Mouse (Mus musculus) liver, postnatal 0 days (tissue): Measurements from ENCODE around the gene Gm20767. TPM values are rescaled to one million over a fixed set of nuclear protein-coding genes. Genes with fewer than 3 reads are reported as not detected.
"Not testable (repeated sequence)": the region's sequence is repeated elsewhere in the genome, so short reads cannot be mapped to it uniquely, and the experiment has no call there.

Experiments
- ATAC-seq: fragments of 200-750 bp; cut with Nextera tagmentation; 2 replicates; pipeline ENCODE4 v1.8.0; 2017; ENCODE audit warnings: mild to moderate bottlenecking, moderate library complexity
- DNase-seq: peaks from one replicate; pipeline ENCODE4 v3.0.0-alpha.2; 2016
- H3K27ac ChIP-seq: fragments of 300-500 bp; sonication (generic); 2 replicates; pipeline ENCODE4 v1.5.1; 2014; ENCODE audit warnings: antibody characterized with exemption, moderate library complexity, mild to moderate bottlenecking, low read depth
- H3K27me3 ChIP-seq: fragments of 300-500 bp; sonication (generic); 2 replicates; pipeline ENCODE4 v1.6.1; 2014; ENCODE audit warnings: low read length, control low read depth, mixed read lengths; ENCODE audit not compliant: insufficient read depth
- H3K36me3 ChIP-seq: fragments of 300-500 bp; sonication (generic); replicated peaks from 2 replicates; pipeline ENCODE4 v1.6.1; 2014; ENCODE audit warnings: mild to moderate bottlenecking, control low read depth, low read length, moderate library complexity, mixed read lengths; ENCODE audit not compliant: insufficient read depth
- H3K4me1 ChIP-seq: fragments of 300-500 bp; sonication (generic); 2 replicates; pipeline ENCODE4 v1.6.1; 2014; ENCODE audit warnings: antibody characterized with exemption, mild to moderate bottlenecking, control low read depth; ENCODE audit not compliant: insufficient read depth
- H3K4me2 ChIP-seq: fragments of 300-500 bp; sonication (generic); 2 replicates; pipeline ENCODE4 v1.6.1; 2014; ENCODE audit warnings: low read depth, mild to moderate bottlenecking, low read length, moderate library complexity, mixed read lengths
- H3K4me3 ChIP-seq: fragments of 300-500 bp; sonication (generic); 2 replicates; pipeline ENCODE4 v1.5.1; 2014; ENCODE audit warnings: low read depth, low read length
- H3K9ac ChIP-seq: fragments of 300-500 bp; sonication (generic); replicated peaks from 2 replicates; pipeline ENCODE4 v1.6.1; 2014; ENCODE audit warnings: mild to moderate bottlenecking, moderate library complexity
- H3K9me3 ChIP-seq: fragments of 300-500 bp; sonication (generic); 2 replicates; pipeline ENCODE4 v1.6.1; 2016; ENCODE audit warnings: mild to moderate bottlenecking, control low read depth, low read length, mixed read lengths
- CTCF ChIP-seq: sonication (generic); IDR thresholded peaks from 2 replicates; pipeline ENCODE4 v1.5.1; 2016; ENCODE audit warnings: antibody characterized with exemption, low read depth
- WGBS: fragments of 180-500 bp; shearing (Covaris S2); extraction: QIAGEN DNeasy Blood & Tissue Kit; methylation state at CpG from one replicate; pipeline ENCODE4 v1.1.7; 2014; ENCODE audit not compliant: insufficient replicate concordance; 5-methylcytosine and 5-hydroxymethylcytosine counted together
- polyA plus RNA-seq: library from polyadenylated mRNA; unstranded; fragments of >200 nt; fragmentation: Nextera tagmentation; extraction: Ambion mirVana; gene quantifications from 2 replicates; pipeline ENCODE4 v1.2.1, GENCODE M21; 2015

Gene Gm20767
- polyA plus RNA-seq, 1 experiment from 2014 or later = not detected

DNA sequence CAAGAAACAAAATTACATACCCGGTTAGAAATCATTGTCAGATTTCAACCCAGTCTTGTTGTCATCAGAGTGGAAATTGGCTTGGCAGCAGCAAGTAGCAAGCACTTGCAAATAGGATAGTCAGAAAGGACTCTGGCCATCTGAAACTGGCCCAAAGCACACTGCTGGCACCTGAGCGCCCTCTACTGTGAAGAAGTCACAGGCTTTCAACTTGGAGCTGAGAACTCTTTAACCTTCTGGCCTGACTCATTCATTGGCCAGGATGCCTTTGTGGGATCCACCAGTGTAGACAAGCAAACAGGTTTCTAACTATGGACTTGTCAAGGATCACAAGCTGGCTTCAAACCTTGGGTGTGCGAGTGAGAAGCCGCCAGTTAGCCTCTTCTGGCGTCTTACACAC is 28.3 kb downstream of the Gm20767 start:
- H3K4me2 ChIP-seq, H3K27ac ChIP-seq, H3K27me3 ChIP-seq, H3K36me3 ChIP-seq, H3K9me3 ChIP-seq, H3K9ac ChIP-seq, H3K4me1 ChIP-seq, DNase-seq, ATAC-seq, H3K4me3 ChIP-seq: not testable (repeated sequence)
- TF ChIP-seq CTCF = peak; percentile 30
- WGBS = 34% methylated on average over 5 of the region's 5 CpGs

DNA sequence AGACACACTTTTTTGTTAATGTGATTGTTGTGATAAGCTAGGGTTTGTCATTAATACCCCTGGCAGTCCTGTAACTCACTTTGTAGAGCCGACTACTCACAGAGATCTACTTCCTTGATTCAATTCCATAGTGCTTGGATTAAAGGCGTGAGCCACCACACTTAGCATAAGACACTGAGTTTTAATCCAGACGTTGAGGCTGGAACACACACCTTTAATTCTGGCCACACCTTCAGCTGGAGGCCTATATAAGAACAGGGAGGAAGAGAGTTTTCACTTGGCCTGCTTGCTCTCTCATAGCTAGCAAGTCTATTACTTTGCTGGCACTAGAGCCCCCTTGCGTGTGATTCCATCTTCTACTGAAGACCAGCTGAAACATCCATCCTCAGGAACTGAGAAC is 32.1 kb downstream of the Gm20767 start, which contains the start of gene Gm21818:
Gene Gm21818 (plus strand): TSS at position 301 of the 400 bp plus-strand sequence.
- ATAC-seq, H3K4me2 ChIP-seq, DNase-seq, H3K9me3 ChIP-seq, H3K9ac ChIP-seq, H3K4me1 ChIP-seq, H3K36me3 ChIP-seq, H3K27me3 ChIP-seq, H3K27ac ChIP-seq, H3K4me3 ChIP-seq: not testable (repeated sequence)
- WGBS = 67% methylated on average over 4 of the region's 4 CpGs

DNA sequence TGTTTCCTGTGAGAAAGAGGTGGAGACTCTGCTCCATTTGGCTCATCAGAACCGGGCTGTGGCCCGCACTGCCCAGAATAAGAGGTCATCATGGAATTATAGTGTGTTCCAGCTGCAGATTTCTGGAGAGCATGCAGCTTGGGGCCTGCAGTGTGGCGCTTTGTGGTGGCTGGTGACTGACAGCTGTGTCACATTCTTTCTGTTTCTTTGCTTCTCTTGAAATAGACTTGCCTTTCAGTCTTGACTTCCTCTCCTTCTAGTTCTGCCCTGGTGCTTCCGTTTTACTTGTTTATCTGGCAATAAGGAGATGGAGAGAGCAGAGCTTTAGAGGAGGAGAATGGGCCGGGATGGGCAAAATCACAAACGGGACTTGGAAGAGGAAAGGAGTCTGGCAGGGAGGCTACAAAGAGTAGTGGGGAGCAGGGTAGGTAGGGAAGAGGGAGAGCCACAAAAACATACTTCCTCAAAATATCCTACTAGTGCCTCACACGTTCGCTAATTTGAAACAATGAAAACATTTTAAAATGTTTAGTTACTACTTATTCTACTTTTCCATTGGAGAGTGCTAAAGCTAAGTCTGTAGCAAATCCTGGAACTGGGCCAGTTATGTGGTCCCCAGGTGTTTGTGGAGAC is 56.3 kb downstream of the Gm20767 start:
- not testable (repeated sequence) for H3K27ac ChIP-seq, ATAC-seq, H3K4me1 ChIP-seq, H3K36me3 ChIP-seq, H3K9ac ChIP-seq, DNase-seq, H3K27me3 ChIP-seq, H3K4me2 ChIP-seq, H3K4me3 ChIP-seq, H3K9me3 ChIP-seq
- 43% methylated on average over 6 of the region's 8 CpGs for WGBS

Other genes with a start within 250 kb of the Gm20767 start
- gene Tcstv1, start 245.5 kb upstream of the Gm20767 start, polyA plus RNA-seq = not detected in 2 replicates
- not detected in 2 replicates for gene Gm21761, start 211.0 kb upstream of the Gm20767 start, polyA plus RNA-seq
- gene B020031M17Rik, start 189.4 kb upstream of the Gm20767 start, polyA plus RNA-seq = not detected in 2 replicates
- not detected in 2 replicates for gene Gm36079, start 113.2 kb upstream of the Gm20767 start, polyA plus RNA-seq
- gene Gm21188, start 88.1 kb upstream of the Gm20767 start, polyA plus RNA-seq = 1.0 and 1.3 TPM in 2 replicates
- not detected in 2 replicates for gene Gm21818, start 32.2 kb downstream of the Gm20767 start, polyA plus RNA-seq
- gene Gm21762, start 75.7 kb downstream of the Gm20767 start, polyA plus RNA-seq = not detected in 2 replicates
- gene Gm21731, start 98.9 kb downstream of the Gm20767 start, polyA plus RNA-seq = not detected in 2 replicates
- not detected in 2 replicates for gene AF067061, start 122.9 kb downstream of the Gm20767 start, polyA plus RNA-seq
- 0.62 and 0.72 TPM in 2 replicates for gene BC147527, start 160.1 kb downstream of the Gm20767 start, polyA plus RNA-seq
- not detected in 2 replicates for gene Tcstv3, start 176.6 kb downstream of the Gm20767 start, polyA plus RNA-seq